Mouse (Mus musculus) heart, adult 2 months (tissue): ENCODE measurements around the gene Ppm1h.

Experiments
- CTCF ChIP-seq: fragments of 200-600 bp; IDR thresholded peaks from 2 replicates; pipeline ENCODE4 v1.8.1; 2022; ENCODE audit warnings: antibody characterized with exemption, mild to moderate bottlenecking, moderate library complexity
- EP300 ChIP-seq: fragments of 200-500 bp; IDR thresholded peaks from 2 replicates; pipeline ENCODE4 v1.6.1; 2011; ENCODE audit warnings: low read depth, low read length, control low read depth; ENCODE audit not compliant: insufficient read depth
- POLR2A ChIP-seq: fragments of 200-500 bp; IDR thresholded peaks from 2 replicates; pipeline ENCODE4 v1.6.1; 2011; ENCODE audit warnings: mild to moderate bottlenecking, low read depth, low read length, control low read depth; ENCODE audit not compliant: insufficient read depth

GRCm38 (mm10) chr10:122742136-122742535 lies 63.6 kb downstream of the Ppm1h start:
- TF ChIP-seq CTCF (no peak), POLR2A (no peak), EP300 (no peak)
